Mouse (Mus musculus): ENCODE results near the gene Gzmm. TPM values are rescaled to one million over a fixed set of nuclear protein-coding genes. Genes with fewer than 3 reads are reported as not detected.
"Not testable (repeated sequence)": the region's sequence is repeated elsewhere in the genome, so short reads cannot be mapped to it uniquely, and the experiment has no call there.

The Gzmm gene
- polyA plus RNA-seq, 1 experiment, result 0.94 TPM

GRCm38 (mm10) chr10:79695231-79696128, 6.7 kb downstream of the Gzmm start:
- peak; percentile 93 for TF ChIP-seq CTCF (conservative IDR thresholded peaks at IDR 0.05; ENCODE audit: insufficient read depth, insufficient read length, low read depth, low read length)
- TF ChIP-seq POLR2A (IDR thresholded peaks at IDR 0.05; ENCODE audit: low read depth, low read length), result no peak
- H3K4me3 ChIP-seq (ENCODE audit: insufficient read depth, low read depth, low read length), result no peak overlapping the region

GRCm38 (mm10) chr10:79696129-79696651, 7.4 kb downstream of the Gzmm start:
- no peaks in the 10 kb centered on the region for H3K4me1 ChIP-seq (ENCODE audit: control insufficient read depth, insufficient read depth, low read length)
- no peak overlapping the region for H3K4me3 ChIP-seq (ENCODE audit: insufficient read depth, low read depth, low read length)
- WGBS, result 34% methylated on average over 9 of the region's 9 CpGs
- TF ChIP-seq POLR2A (IDR thresholded peaks at IDR 0.05; ENCODE audit: low read depth, low read length), result no peak
- no peak for TF ChIP-seq CTCF (conservative IDR thresholded peaks at IDR 0.05; ENCODE audit: insufficient read depth, insufficient read length, low read depth, low read length)
- no peaks in the 10 kb centered on the region for H3K27me3 ChIP-seq (replicated peaks; ENCODE audit: control insufficient read depth, insufficient read depth, low read length)
- H3K36me3 ChIP-seq (ENCODE audit: control insufficient read depth, insufficient read depth, low read length), result no peaks in the 10 kb centered on the region
- no peak for DNase-seq
- H3K27ac ChIP-seq (ENCODE audit: insufficient read depth, low read depth, low read length), result 0 out of 2 replicates have a peak overlapping the region, but pooled peaks have one; percentile 6

More at GRCm38 (mm10) chr10:79695231-79696128, 6.7 kb downstream of the Gzmm start:
- DNase-seq, result peak; percentile 80
- WGBS, result 44% methylated on average over 13 of the region's 13 CpGs
- H3K36me3 ChIP-seq (ENCODE audit: control insufficient read depth, insufficient read depth, low read length), result no peaks in the 10 kb centered on the region
- H3K4me1 ChIP-seq (ENCODE audit: control insufficient read depth, insufficient read depth, low read length), result no peaks in the 10 kb centered on the region
- H3K27ac ChIP-seq (ENCODE audit: insufficient read depth, low read depth, low read length), result no peak overlapping the region
- H3K27me3 ChIP-seq (replicated peaks; ENCODE audit: control insufficient read depth, insufficient read depth, low read length), result no peaks in the 10 kb centered on the region

GRCm38 (mm10) chr10:79697916-79698315, 9.1 kb downstream of the Gzmm start:
- H3K27me3 ChIP-seq (replicated peaks; ENCODE audit: control insufficient read depth, insufficient read depth, low read length), result no peaks in the 10 kb centered on the region
- H3K4me1 ChIP-seq (ENCODE audit: control insufficient read depth, insufficient read depth, low read length), result no peaks in the 10 kb centered on the region
- no peak for DNase-seq
- WGBS, result 63% methylated on average over 6 of the region's 6 CpGs
- no peak for TF ChIP-seq CTCF (conservative IDR thresholded peaks at IDR 0.05; ENCODE audit: insufficient read depth, insufficient read length, low read depth, low read length)
- TF ChIP-seq POLR2A (IDR thresholded peaks at IDR 0.05; ENCODE audit: low read depth, low read length), result no peak
- no peak overlapping the region for H3K4me3 ChIP-seq (ENCODE audit: insufficient read depth, low read depth, low read length)
- no peaks in the 10 kb centered on the region for H3K36me3 ChIP-seq (ENCODE audit: control insufficient read depth, insufficient read depth, low read length)
- H3K27ac ChIP-seq (ENCODE audit: insufficient read depth, low read depth, low read length), result no peak overlapping the region

- no peak for DNase-seq
- TF ChIP-seq CTCF (conservative IDR thresholded peaks at IDR 0.05; ENCODE audit: insufficient read depth, insufficient read length, low read depth, low read length) (no peak), POLR2A (IDR thresholded peaks at IDR 0.05; ENCODE audit: low read depth, low read length) (no peak)
- Histone ChIP-seq H3K27ac (ENCODE audit: insufficient read depth, low read depth, low read length) (no peak overlapping the region), H3K4me3 (ENCODE audit: insufficient read depth, low read depth, low read length) (no peak overlapping the region), H3K4me1 (ENCODE audit: control insufficient read depth, insufficient read depth, low read length) (no peaks in the 10 kb centered on the region), H3K36me3 (ENCODE audit: control insufficient read depth, insufficient read depth, low read length) (no peaks in the 10 kb centered on the region), H3K27me3 (replicated peaks; ENCODE audit: control insufficient read depth, insufficient read depth, low read length) (no peaks in the 10 kb centered on the region)
- 93% methylated on average over 6 of the region's 6 CpGs for WGBS
These were observed 9.6 kb downstream of the Gzmm start for GRCm38 (mm10) chr10:79698459-79698858.

- 48% methylated on average over 7 of the region's 7 CpGs for WGBS
- H3K4me1 ChIP-seq (ENCODE audit: control insufficient read depth, insufficient read depth, low read length), result peaks cover 8% of the 10 kb centered on the region; the same call in 1 of the 2 replicates
- H3K4me3 ChIP-seq (ENCODE audit: insufficient read depth, low read depth, low read length), result no peak overlapping the region
- H3K36me3 ChIP-seq (ENCODE audit: control insufficient read depth, insufficient read depth, low read length), result no peaks in the 10 kb centered on the region
- H3K27me3 ChIP-seq (replicated peaks; ENCODE audit: control insufficient read depth, insufficient read depth, low read length), result no peaks in the 10 kb centered on the region
- DNase-seq, result no peak
- TF ChIP-seq CTCF (conservative IDR thresholded peaks at IDR 0.05; ENCODE audit: insufficient read depth, insufficient read length, low read depth, low read length) (no peak), POLR2A (IDR thresholded peaks at IDR 0.05; ENCODE audit: low read depth, low read length) (no peak)
- peak overlapping the region; percentile 62; the same call in 1 of the 2 replicates for H3K27ac ChIP-seq (ENCODE audit: insufficient read depth, low read depth, low read length)
These were observed 11.9 kb downstream of the Gzmm start for GRCm38 (mm10) chr10:79700676-79701075.

GRCm38 (mm10) chr10:79701443-79702129, 12.8 kb downstream of the Gzmm start:
- WGBS, result 53% methylated on average over 10 of the region's 10 CpGs
- no peak overlapping the region for H3K4me3 ChIP-seq (ENCODE audit: insufficient read depth, low read depth, low read length)
- peak overlapping the region; percentile 62 for H3K27ac ChIP-seq (ENCODE audit: insufficient read depth, low read depth, low read length)
- no peaks in the 10 kb centered on the region for H3K27me3 ChIP-seq (replicated peaks; ENCODE audit: control insufficient read depth, insufficient read depth, low read length)
- peaks cover 16% of the 10 kb centered on the region for H3K4me1 ChIP-seq (ENCODE audit: control insufficient read depth, insufficient read depth, low read length)
- DNase-seq, result peak; percentile 74
- TF ChIP-seq POLR2A (IDR thresholded peaks at IDR 0.05; ENCODE audit: low read depth, low read length) (no peak), CTCF (conservative IDR thresholded peaks at IDR 0.05; ENCODE audit: insufficient read depth, insufficient read length, low read depth, low read length) (no peak)
- no peaks in the 10 kb centered on the region for H3K36me3 ChIP-seq (ENCODE audit: control insufficient read depth, insufficient read depth, low read length)

- peaks cover 27% of the 10 kb centered on the region for H3K4me1 ChIP-seq (ENCODE audit: control insufficient read depth, insufficient read depth, low read length)
- H3K4me3 ChIP-seq (ENCODE audit: insufficient read depth, low read depth, low read length), result not testable (repeated sequence)
- 83% methylated on average over 4 of the region's 4 CpGs for WGBS
These were observed 14.2 kb downstream of the Gzmm start for GRCm38 (mm10) chr10:79702970-79703369.

More at GRCm38 (mm10) chr10:79702970-79703369, 14.2 kb downstream of the Gzmm start:
- not testable (repeated sequence) for H3K27me3 ChIP-seq (replicated peaks; ENCODE audit: control insufficient read depth, insufficient read depth, low read length); DNase-seq; H3K27ac ChIP-seq (ENCODE audit: insufficient read depth, low read depth, low read length); H3K36me3 ChIP-seq (ENCODE audit: control insufficient read depth, insufficient read depth, low read length)

Measured in kidney, adult 2 months (tissue).